Mouse (Mus musculus): ENCODE measurements around the gene Efhc1.

GRCm38 (mm10) chr1:21033065-21033791 lies 81.8 kb downstream of the Efhc1 start:
- TF ChIP-seq CTCF (conservative IDR thresholded peaks at IDR 0.05; ENCODE audit: low read length) (no peak), POU5F1 (IDR thresholded peaks at IDR 0.05; ENCODE audit: borderline replicate concordance, low read length) (no peak), NANOG (IDR thresholded peaks at IDR 0.05; ENCODE audit: borderline replicate concordance, low read length) (no peak)
